Mouse (Mus musculus) stomach, postnatal 0 days (tissue): ENCODE measurements around the gene Kel.

Experiments used
- CTCF ChIP-seq: IDR thresholded peaks from 2 replicates; pipeline ENCODE4 v1.5.1; 2016; ENCODE audit warnings: antibody characterized with exemption, low read depth, mild to moderate bottlenecking, moderate library complexity
- EP300 ChIP-seq: optimal IDR thresholded peaks from 2 replicates; pipeline ENCODE3; 2016; ENCODE audit warnings: antibody characterized with exemption

- TF ChIP-seq CTCF = no peak
- no peak for TF ChIP-seq EP300
Measured at GRCm38 (mm10) chr6:41704123-41704522, at the start of gene Kel.
